Mouse (Mus musculus) embryonic fibroblast, embryonic 13.5 days (primary cell): ENCODE results near the gene Zfp316. TPM values are rescaled to one million over a fixed set of nuclear protein-coding genes. Genes with fewer than 3 reads are reported as not detected.

Experiments
- H3K27ac ChIP-seq: 2 replicates; pipeline ENCODE4 v1.5.1; 2012; ENCODE audit warnings: low read length, control low read depth, inconsistent platforms; ENCODE audit not compliant: insufficient read depth
- H3K4me1 ChIP-seq: 2 replicates; pipeline ENCODE4 v1.6.1; 2011; ENCODE audit warnings: low read length; ENCODE audit not compliant: control insufficient read depth, insufficient read depth
- H3K4me3 ChIP-seq: 2 replicates; pipeline ENCODE4 v1.5.1; 2011; ENCODE audit warnings: mild to moderate bottlenecking, control low read depth, low read length; ENCODE audit not compliant: insufficient read depth
- CTCF ChIP-seq: IDR thresholded peaks from 2 replicates; pipeline ENCODE4 v1.5.1; 2011; ENCODE audit warnings: mild to moderate bottlenecking, control low read depth, low read length, moderate library complexity, borderline replicate concordance; ENCODE audit not compliant: insufficient read depth
- POLR2A ChIP-seq: IDR thresholded peaks from 2 replicates; pipeline ENCODE4 v1.6.1; 2011; ENCODE audit warnings: low read depth, mild to moderate bottlenecking, control low read depth, low read length, moderate library complexity
- polyA plus RNA-seq: library from polyadenylated mRNA; stranded (reverse); fragments of >200 nt; gene quantifications from 2 replicates; pipeline ENCODE4 v1.2.4, GENCODE M21; 2011; ENCODE audit warnings: low read depth; ENCODE audit not compliant: missing spikeins, insufficient read length

Zfp316 gene
- polyA plus RNA-seq, 1 experiment: 3.7 TPM

DNA sequence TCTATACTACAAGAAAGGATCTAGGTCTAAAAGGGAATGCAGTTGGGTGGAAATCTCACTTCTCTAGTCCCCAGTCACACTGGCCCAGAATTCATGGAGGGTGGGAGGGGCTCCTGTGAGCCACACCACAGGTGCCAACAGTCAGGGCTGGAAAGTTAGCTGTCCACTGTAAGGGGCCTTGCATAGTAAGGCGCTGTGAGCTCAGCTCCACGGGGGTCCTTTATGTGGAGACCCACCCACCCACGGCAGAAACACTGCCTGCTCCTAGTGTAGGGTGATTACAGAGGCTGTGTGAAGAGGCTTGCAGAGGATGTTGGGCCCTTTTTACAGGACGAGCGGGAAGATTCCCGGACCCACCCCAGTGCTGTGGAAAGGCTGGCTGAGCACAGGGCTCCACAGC, 17.8 kb downstream of the Zfp316 start:
- Histone ChIP-seq H3K27ac (no peak overlapping the region), H3K4me1 (no peaks in the 10 kb centered on the region), H3K4me3 (no peak overlapping the region)
- TF ChIP-seq CTCF (no peak), POLR2A (no peak)

- TF ChIP-seq POLR2A (no peak), CTCF (no peak)
- no peak overlapping the region for H3K27ac ChIP-seq
- H3K4me3 ChIP-seq: no peak overlapping the region
- no peaks in the 10 kb centered on the region for H3K4me1 ChIP-seq
Measured at GRCm38 (mm10) chr5:143244926-143245325, 24.9 kb downstream of the Zfp316 start.

DNA sequence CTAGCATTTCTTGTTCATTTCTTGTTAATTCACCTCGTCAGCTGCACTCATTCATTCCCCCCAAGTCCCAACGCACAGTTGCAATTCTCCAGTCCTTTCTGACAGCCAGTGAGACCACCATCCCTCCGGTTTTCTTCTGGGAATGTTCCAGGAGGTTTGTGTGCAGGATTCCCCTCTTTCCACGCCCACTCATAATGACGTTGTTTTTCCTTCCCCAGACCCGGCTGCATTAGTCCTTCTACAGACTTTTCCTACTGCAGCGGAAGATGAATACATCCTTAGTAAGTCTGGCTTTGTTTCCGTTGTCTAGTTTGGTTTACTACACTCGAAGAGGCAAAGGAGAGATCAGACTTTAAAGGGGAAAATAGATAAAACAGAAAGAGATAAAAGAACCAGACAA, 33.8 kb downstream of the Zfp316 start:
- no peak overlapping the region for H3K27ac ChIP-seq
- no peak for TF ChIP-seq CTCF
- no peak for TF ChIP-seq POLR2A
- H3K4me1 ChIP-seq: peaks cover 5% of the 10 kb centered on the region; the same call in 1 of the 2 replicates
- peak overlapping the region; percentile 66 for H3K4me3 ChIP-seq

GRCm38 (mm10) chr5:143235028-143235693, 34.7 kb downstream of the Zfp316 start, which contains the start of gene Zfp12:
Zfp12 (plus strand) TSS chr5:143235163.
- Histone ChIP-seq H3K4me1 (peaks cover 5% of the 10 kb centered on the region; the same call in 1 of the 2 replicates), H3K4me3 (peak within 1 kb of the TSS; percentile 66), H3K27ac (peak within 1 kb of the TSS; percentile 73)
- peak; percentile 91 for TF ChIP-seq POLR2A
- peak; percentile 37; the same call in 1 of the 2 replicates for TF ChIP-seq CTCF

DNA sequence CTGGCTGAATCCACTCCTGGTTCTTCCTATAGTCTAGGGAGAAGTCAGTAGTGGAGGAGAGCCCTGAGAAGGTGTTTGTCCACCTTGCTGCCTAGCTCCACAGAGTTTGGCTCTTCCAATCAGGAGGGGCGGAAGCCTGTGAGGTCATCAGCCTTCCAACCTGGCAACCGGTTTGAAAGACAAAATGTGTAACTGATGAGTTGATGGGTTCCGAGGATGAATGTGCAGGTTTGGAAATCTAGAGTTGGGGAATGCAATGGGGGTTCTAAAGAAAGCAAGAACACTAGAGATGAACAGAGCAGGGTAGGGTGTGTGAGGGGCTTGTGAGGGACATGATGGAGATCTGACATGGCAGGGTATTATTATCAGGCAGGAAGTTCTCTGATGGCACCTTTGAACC, 43.0 kb downstream of the Zfp316 start, which contains the start of gene Spdye4a:
Gene Spdye4a (minus strand): TSS at position 101 of the 400 bp plus-strand sequence.
- no peaks in the 10 kb centered on the region for H3K4me1 ChIP-seq
- H3K27ac ChIP-seq: no peak within 1 kb of the TSS
- no peak within 1 kb of the TSS for H3K4me3 ChIP-seq
- TF ChIP-seq POLR2A (no peak), CTCF (no peak)

DNA sequence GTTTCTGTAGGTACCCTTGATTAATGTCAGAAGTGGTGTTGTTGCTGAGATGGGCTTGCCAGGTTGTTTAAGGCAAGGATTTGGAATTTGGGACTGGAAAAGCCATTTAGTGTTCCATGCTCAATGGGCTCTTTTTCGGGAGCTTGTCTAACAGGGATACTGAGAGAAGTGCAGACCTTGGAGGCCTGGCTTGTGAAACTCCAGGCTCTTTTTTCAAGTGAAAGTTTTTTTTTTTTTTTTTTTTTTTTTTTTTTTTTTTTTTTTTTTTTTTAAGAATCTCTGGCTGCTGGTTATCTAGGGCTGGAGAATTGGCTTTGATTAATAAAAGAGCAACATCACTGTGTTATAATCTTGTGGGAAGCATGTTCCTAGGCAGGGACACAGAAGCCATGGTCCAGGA, 47.5 kb downstream of the Zfp316 start:
- Histone ChIP-seq H3K4me3 (no peak overlapping the region), H3K4me1 (no peaks in the 10 kb centered on the region), H3K27ac (no peak overlapping the region)
- TF ChIP-seq POLR2A: no peak
- TF ChIP-seq CTCF: no peak

- Histone ChIP-seq H3K27ac (no peak overlapping the region), H3K4me3 (no peak overlapping the region), H3K4me1 (no peaks in the 10 kb centered on the region)
- TF ChIP-seq POLR2A (no peak), CTCF (no peak)
Measured at GRCm38 (mm10) chr5:143220996-143221395, 48.8 kb downstream of the Zfp316 start.

- Histone ChIP-seq H3K27ac (no peak overlapping the region), H3K4me3 (no peak overlapping the region)
- TF ChIP-seq POLR2A: no peak
- no peak for TF ChIP-seq CTCF
Measured at GRCm38 (mm10) chr5:143213832-143214231, 56.0 kb downstream of the Zfp316 start.

GRCm38 (mm10) chr5:143205015-143205414, 64.8 kb downstream of the Zfp316 start:
- no peak for TF ChIP-seq CTCF
- no peak for TF ChIP-seq POLR2A
- no peak overlapping the region for H3K27ac ChIP-seq
- H3K4me1 ChIP-seq: no peaks in the 10 kb centered on the region
- no peak overlapping the region for H3K4me3 ChIP-seq

More at GRCm38 (mm10) chr5:143213832-143214231, 56.0 kb downstream of the Zfp316 start:
- H3K4me1 ChIP-seq: no peaks in the 10 kb centered on the region

Other genes with a start within 250 kb of the Zfp316 start
- gene Rnf216, start 157.0 kb downstream of the Zfp316 start, polyA plus RNA-seq: 28.6 and 36.3 TPM in 2 replicates
- gene Olfr718-ps1, start 122.4 kb downstream of the Zfp316 start, polyA plus RNA-seq: not detected in 2 replicates
- gene Rbak, start 89.2 kb downstream of the Zfp316 start, polyA plus RNA-seq: 7.6 and 12.7 TPM in 2 replicates
- not detected in 2 replicates for gene Spdye4b, start 89.0 kb downstream of the Zfp316 start, polyA plus RNA-seq
- not detected in 2 replicates for gene Spdye4a, start 43.1 kb downstream of the Zfp316 start, polyA plus RNA-seq
- 9.0 and 13.8 TPM in 2 replicates for gene Zfp12, start 34.9 kb downstream of the Zfp316 start, polyA plus RNA-seq
- 0.25 and 0.44 TPM in 2 replicates for gene Zfp853, start 23.6 kb upstream of the Zfp316 start, polyA plus RNA-seq
- 13.5 and 15.0 TPM in 2 replicates for gene E130309D02Rik, start 45.3 kb upstream of the Zfp316 start, polyA plus RNA-seq
- 43.8 and 45.5 TPM in 2 replicates for gene Zdhhc4, start 59.2 kb upstream of the Zfp316 start, polyA plus RNA-seq
- gene Grid2ip, start 87.3 kb upstream of the Zfp316 start, polyA plus RNA-seq: not detected in 2 replicates
- gene Kdelr2, start 133.8 kb upstream of the Zfp316 start, polyA plus RNA-seq: 306 and 354 TPM in 2 replicates
- gene Daglb, start 194.6 kb upstream of the Zfp316 start, polyA plus RNA-seq: 6.2 and 7.1 TPM in 2 replicates